Mouse (Mus musculus) B cell, adult 2 months (primary cell): ENCODE results near the gene Eid1.

Source experiments
- DNase-seq, 2 experiments: peaks; one replicate each; pipeline ENCODE4 v3.0.0; 2022

Gene Eid1

DNA sequence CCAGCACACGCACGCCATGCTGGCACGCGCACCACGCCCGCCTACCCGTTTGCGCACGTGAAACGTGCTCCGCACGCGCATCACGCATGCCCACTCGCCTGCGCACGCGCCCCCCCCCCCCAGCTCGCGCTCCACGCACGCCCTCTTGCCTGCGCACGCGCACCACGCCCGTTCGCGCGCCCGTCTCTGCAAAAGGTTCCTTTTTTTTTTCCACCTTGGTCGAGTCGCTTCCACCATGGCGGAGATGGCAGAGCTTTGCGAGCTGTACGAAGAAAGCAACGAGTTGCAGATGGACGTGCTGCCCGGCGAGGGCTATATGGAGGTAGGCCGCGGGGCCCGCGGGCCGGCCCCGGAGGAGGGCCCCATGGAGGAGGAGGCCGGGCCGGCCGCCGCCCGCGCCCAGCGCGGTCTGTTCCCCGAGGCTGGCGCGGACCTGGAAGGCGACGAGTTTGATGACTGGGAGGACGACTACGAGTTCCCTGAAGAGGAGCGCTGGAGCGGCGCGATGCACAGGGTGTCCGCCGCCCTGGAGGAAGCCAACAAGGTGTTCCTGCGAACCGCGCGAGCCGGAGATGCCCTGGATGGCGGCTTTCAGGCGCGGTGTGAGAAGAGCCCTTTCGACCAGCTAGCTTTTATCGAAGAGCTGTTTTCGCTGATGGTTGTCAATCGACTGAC, at the start of gene Eid1:
Gene Eid1, plus strand, starts transcription at position 139 of the 675 bp plus-strand sequence.
- peak; percentile 74 to 79 for DNase-seq

DNA sequence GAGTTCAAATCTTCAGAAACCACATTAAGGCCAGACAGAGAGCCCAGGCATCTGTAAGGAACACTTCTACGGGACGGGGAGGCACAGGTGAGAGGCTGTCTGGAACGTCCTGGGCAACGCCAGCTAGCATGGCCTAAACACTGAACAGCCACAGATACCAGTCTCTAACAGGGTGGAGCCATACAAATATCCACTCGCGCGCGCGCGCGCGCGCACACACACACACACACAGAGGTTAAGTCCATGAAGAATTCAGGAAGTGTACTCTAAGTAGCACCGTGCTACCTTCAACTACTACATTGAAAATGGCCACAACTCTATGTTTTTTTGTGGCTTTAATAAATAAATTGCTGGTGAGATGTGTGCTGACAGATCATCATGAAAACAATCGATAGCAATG, 49.7 kb upstream of the Eid1 start:
- DNase-seq: no peak

DNA sequence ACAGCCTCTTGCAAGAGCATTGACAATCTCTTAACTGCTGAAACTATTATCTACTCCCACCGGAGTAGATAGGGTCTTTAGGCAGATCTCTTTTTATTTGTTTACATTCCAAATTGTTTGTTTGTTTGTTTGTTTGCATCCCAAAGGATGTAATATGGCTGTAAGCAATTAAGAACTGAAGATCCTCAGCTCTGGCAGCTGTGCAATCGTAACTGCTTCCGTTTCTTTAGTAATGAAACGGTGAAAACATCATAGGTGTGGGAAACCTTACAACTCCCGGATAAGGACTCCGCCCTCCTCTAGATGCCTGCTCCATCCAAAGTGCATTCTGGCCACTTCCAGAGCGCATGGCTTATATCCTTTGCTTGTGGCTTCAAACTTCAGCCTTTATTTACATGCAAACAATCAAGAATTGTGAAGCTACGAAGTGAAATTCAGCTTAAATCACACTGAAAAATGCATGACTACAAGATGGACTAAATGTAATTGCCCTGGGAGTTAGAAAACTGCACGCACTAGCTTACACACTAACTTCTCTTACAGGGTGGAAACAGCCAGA, 48.7 kb upstream of the Eid1 start:
- no peak for DNase-seq

DNA sequence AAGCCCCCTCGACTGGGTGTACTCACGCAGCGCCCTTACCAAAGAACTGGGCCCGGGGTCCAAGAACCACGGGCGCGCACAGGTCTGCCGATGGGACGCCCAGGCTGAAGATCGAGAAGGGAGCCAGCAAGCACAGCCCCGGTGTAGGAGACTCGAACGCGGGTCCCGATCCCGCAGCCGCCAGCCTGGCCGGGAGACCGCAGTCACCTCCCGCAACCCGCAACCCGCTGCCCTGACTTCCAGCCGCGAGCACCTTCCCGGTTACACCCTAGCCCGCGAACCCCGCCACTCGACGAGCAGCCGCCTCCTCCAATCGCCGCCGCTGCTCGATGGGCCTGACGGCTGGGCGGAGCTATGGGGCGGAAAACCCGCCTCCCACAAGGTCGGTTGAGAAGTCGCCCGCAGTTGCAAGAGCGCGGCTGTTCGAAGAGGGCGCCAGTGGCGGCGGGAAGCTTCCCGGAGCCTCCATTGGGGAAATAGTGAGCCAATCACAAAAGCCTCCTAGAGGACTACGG, 48.0 kb upstream of the Eid1 start, which contains the start of gene Cep152:
Gene Cep152, minus strand, starts transcription at position 277 of the 515 bp plus-strand sequence.
- peak; percentile 94 for DNase-seq

DNA sequence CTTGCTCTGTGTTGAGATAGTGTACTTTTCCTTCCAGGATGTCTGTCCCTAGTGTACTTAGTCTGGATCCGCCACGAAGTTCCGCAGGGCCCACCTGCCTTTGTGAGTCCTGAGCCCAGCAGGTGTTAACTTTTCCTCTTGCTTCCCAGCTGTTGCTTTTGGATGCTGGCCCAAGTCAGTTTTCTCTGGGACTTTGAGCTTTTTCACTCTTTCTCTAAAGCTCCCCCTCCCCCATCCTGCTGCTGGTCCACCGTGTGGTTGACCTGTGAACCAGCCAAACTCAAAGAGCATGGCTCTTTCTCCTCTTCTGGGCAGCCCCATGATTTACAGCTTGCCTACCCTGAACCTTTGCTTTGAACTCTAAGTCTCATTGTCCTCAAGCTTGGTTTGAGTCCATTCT, 46.4 kb upstream of the Eid1 start:
- no peak for DNase-seq

DNA sequence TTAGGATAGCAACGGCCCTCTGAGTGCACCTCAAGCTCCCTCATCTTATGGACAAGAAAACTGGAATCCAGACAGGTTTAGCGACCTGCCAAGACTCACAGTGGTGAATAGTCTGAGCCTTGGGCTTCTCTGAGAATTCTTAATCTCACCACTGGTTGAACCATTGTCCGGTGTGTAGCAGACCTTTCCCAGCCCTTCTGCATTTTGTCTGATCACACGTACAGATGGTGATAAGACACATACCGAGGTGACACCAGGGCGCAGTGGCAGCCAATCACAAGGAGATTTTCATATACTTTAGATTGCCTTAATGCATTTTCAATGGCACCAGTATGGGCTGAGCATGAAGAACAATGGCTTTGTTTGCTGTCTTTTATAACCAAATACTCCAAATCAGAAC, 44.4 kb upstream of the Eid1 start:
- DNase-seq: no peak

DNA sequence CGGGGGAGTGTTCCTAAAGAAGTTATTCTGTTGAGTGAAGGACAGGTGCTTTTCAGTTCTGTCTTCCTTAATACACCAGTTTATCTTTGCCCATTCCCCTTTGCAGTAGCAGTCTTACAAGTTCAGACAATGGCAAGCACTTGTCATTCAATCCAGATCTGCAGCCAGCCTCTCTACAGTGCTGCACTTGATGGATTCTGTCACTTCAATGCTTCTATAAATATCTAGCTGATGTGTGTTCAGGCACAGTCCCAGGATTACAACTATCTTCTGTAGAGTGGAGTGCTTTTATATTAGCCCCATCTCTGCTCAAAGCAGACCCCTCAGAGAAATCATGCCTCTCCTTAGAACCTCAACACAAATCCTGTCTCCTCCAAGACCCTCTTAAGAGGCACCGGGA, 42.9 kb upstream of the Eid1 start:
- DNase-seq: no peak

DNA sequence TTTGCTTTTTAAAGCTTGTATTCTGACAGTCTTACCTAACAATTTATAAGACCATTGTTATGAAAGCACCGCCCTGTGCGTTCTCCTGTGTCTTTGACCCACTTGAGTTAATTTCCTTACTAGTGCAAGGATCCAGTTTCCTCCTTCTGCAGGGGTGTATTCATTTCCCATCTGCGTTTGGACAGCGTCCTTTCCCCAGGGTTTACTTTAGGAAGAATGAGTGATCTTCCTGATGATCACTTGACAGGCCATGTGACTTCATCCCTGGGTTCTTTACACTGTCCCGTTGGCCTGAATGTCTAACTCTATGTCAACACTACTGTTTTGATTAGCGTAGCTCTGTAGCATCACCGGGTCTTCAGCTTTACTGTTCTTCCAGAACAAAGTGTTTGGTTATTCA, 35.6 kb upstream of the Eid1 start:
- DNase-seq: no peak

DNA sequence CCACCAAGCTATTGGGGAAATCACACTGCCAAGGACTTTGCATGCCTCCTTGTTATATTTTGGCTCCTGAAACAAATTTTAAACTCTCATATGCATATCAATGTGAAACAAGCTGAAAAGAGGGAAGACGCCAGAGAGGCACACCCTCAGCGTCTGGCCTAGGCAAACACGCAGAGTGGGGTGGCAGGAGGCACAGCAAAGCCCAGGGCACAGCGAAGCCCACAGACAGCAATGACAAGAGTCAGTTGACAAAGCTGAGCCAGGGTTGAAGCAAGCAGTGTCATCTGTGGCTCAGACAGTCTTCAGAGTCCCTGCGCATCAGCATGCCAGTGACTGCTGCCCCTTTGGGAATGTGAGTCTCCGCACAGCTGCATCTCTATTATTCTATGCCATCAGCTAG, 28.0 kb upstream of the Eid1 start:
- no peak for DNase-seq

DNA sequence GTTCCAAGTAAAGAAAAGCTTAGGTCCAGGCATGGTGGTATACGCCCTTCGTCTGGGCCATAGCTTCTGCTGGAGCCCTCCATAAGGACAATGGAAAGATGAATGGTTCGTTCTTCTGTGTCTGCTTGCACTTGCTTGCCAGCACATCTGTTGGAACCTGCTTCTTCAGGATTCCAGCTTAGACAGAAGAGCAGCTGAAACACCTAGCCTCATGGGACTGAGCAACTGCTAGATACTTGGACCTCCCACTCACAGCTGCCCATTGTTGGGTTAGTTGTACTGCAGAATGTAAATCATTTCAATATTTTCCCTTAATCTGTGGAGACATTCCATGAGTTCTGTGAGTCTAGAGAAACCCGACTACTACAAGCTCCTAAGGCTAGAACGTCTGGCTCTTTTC, 22.9 kb upstream of the Eid1 start:
- no peak for DNase-seq

DNA sequence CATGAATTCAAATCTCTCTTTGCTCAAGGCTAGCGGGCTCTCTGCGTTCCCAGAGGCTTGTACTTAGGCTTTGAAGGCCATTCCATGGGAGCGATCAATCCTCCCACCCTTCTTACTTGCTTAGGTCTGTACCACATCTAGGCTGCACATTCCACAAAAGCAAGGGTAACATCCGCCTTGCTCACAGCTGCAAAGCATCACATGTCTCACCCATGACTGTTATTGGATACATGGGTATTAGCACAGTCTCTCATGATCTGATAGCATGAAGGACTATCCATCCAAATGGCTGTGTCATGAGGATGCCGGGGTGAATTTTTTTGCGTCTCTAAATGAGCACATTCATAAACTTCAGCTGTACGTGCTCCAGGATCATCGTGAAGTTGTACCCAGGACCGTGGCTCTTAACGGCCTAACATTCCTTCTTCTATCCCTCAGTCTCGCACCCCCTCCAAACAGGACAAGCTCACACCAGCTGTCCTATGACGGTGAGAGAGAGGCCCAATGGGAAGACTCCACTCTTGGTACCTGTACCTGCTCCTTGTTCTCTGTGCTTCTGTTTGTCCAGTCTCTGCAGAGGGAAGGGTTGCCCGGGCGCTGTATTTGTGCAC, 22.0 kb upstream of the Eid1 start:
- no peak for DNase-seq

DNA sequence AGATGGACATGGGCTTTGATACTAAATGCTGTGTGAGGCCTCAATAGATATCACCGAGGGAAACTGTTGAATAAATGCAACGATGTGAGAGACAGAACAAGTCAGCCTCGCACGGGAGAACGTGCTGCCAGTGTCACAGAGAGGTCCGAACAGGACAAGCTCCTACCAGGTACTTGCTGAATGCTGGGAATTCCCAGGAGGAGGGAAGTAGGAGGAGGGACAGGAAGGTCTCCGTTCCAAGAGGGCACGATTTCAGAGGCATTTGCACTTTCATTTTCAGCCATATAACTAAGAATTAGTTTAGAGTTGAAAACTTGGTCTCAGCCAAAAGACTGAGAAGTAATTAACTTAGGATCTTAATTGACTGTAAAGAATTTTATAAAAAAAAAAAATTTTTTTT, 21.3 kb upstream of the Eid1 start:
- no peak for DNase-seq

DNA sequence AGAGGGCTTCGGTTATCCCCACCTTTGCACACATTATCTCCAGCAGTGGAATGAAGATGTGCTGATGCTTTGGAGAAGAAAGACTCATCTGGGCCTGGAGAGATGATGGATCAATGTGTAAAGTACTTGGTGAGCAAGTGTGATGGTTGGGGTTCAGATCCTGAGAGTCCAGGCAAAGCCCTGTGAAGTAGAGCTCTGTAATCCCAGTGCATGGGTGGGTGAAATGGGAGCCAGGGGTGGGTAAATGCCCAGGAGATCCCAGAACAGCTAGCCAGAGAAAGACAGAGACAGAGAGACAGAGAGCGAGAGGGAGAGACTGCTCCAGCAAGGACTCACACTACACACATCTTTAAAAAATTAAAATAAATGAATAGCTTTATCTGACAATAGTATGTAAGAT, 19.6 kb upstream of the Eid1 start:
- DNase-seq: no peak

DNA sequence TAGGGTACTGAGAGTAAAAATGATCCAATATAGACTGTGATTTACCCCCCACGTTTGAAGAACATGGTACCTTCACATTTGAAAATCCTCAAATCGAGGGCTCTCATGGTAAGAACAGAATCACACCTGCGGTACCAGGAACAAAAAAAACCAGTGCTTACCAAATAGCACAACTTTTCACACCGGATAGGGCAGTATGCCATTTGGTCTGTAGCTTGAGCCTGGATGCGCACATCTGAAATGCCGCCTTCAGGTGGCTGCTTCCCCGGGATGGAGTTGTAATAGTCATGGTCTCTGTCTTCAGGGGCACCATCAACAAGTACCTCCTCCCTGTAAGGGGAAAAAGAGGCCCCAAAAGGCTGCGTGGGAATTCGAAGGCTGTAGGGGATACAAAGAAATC, 17.5 kb upstream of the Eid1 start:
- no peak for DNase-seq

DNA sequence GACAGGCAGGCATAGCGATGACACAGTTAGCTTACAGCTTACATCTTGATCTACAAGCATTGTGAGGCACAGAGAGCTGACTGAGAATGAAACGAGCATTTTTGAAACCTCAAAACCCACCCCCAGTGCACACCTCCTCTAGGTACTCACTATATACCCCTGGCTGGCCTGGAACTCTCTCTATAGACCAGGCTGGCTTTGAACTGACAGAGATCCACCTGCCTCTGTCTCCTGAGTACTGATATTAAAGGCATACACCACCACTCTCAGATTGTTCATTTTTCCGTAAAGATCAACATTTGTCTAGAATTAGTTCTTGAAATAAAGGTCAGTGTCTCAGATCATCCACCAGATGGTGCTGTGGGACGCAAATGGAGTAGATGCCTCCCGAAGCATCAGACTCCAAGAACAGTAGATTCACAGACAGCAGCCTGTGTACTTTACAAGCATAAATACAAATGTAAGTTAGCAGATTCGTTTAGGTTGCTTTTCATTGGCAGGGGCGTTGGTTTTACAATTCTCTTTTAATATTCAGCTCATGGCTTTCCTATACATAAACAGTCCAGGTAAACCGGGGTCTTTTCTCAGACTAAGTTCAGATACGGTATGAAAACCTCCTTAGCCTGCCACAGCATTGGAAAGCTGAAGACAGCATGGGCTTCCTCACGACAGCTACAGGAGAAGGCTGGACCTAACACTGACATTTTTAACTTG, 12.9 kb upstream of the Eid1 start:
- peak; percentile 78 to 80 for DNase-seq

DNA sequence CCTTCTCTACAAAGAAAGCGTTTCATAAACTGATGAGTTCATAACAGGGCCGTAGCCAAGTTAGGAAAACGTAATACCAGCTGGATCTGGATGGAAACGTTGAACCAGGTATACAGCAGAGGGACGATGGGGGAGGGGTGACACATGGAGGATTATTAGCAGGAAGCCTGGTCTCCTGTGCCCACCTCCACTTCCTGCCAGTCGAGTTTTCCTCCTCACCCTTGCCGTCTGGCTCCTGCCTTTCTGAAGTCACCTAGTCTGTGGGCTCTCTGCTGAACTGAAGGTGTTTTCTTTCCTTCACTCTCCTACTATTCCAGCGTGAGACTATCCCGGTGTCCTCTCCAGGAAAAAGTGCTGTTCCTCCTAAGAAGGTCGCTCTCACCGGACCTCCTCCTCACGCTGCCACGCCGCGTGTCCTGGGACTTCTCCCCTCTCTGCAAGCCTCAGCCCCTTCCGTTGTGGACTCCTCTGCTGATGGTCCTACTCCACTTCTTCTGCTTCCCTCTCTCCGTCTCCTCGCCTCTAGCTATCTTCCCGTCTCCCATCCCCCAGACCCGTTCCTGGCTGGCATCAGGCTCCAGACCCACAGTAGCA, 12.3 kb upstream of the Eid1 start:
- DNase-seq: peak; percentile 2 to 8

DNA sequence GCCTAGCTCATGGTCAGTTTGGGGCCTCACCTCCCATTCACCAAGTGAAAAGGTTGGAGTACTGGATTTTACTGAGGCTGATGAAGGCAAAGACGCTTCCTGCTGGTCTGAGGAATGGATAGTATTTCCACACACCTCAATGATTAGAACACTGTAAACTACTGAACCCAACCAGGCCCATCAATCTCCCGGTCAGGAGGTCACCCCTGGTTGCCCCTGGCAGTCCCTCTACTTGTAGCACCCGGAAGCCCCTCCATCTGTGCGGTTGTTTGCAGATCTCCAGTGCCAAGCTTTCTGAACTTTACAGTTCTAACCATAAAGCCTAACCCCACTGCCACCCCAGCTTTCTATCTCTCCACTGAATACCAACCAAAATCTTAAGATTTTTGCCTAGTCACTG, 11.7 kb upstream of the Eid1 start:
- DNase-seq: no peak

DNA sequence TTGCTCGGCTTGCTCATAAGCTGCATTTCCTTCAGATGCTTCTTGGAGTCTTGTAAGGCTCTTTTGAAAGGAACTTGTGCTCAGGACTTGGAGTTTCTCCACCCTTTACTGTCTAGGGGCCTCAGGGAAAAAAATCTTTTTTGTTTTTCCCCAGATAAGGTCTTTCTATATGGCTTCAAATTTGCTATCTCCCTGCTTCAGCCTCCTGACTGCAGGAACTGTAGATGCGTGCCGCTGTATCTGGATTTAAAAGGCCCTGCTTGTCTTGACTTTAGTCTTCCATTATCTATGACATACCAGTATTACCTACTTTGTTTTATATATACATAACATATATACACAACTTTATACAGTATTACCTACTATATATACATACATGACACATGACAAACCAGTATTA, 10.4 kb upstream of the Eid1 start:
- DNase-seq: no peak

DNA sequence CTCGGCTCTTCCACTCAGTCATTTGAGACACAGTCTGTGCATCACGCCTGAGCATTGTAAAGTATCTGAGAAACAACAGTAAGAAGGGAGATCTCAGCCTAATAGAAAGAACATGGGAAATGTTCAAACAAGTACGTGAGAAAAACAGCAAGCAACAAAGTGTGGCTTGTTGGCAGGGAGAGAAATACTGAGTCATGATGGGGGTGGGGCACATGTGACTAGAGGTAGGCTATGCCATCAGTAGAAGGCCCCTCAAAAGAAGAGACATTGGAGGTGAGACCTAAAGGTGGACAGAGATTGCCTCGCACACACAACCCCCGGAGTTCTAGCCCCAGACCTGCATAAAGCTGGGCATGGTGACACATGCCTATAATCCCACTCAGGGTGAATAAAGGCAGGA, 7.7 kb upstream of the Eid1 start:
- no peak for DNase-seq

DNA sequence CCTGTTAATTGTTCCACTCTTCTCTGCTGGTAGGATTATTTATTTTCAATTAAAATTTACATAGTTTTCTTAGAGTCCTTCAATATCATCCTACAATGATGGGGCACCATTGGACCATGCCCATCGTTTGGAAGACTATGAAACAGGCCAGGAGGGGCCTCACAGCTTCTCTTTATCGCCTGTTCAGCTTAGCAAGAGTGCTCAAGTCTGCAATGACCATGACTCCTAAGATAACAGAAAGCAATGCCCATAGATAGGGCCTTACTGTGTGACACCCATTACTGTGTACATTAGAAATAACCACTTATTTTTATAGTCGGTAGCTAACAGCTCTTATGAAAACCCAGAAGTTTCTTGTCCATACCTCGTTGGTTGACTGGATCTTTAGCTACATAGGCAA, 7.0 kb upstream of the Eid1 start:
- DNase-seq: no peak

DNA sequence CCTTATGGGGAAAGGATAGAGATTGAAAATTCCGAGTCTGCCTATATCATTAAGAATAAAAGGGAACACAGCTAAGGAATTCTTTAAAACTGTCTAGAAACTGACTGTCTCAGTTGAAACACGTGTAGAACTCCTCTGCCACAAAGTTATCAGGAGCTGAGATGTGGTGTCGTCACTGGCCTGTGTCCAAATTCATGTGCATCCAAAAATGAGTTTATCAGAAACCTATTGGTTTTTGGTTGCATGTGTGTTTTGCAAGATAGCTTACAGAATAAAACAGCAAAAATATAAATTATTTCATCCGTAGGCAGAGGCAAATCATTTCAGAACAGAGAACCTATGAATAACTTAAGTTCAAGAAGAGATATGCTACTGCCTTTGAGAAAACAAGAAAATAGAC, 6.2 kb upstream of the Eid1 start:
- DNase-seq: no peak

DNA sequence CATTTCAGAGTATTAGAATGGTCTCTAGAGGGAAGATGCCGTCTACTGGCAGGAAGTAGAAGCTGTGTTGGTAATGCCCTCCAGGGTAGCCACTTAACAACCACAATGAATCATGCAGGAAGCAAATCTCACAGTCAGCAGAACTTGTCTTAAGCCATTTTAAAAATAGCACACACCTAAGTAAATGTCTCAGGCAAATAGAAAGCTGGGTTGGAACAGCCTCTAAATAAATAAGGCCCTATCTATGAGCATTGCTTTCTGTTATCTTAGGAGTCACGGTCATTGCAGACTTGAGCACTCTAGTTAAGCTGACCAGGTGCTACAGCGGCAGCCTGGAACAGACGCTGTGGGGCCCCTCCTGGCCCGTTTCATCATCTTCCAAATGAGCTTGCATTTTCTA, 5.7 kb upstream of the Eid1 start:
- DNase-seq: peak; percentile 24

DNA sequence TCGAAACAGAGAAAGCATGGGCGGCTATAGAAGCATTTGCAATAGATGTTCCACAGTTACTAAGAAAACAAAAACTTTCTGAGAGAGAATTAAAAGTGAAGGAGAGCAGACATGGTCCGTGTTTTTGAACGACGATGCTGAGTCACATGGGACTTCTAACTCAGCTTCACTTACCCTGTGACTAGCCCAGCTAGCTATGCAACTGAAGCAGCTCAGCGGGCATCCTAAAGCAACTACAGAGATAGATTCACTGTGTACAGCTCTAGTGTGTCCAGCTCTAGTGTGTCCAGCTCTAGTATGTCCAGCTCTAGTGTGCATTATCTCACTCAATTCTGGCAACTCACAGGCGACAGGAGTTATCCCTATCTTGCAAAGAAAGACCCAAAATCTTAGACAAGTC, 5.2 kb upstream of the Eid1 start:
- no peak for DNase-seq
